Mouse (Mus musculus): ENCODE data around the gene Gm12248. TPM values are rescaled to one million over a fixed set of nuclear protein-coding genes. Genes with fewer than 3 reads are reported as not detected.
A peak's percentile ranks its signal among the peaks of the same experiment; 100 is the strongest.

Gene Gm12248
- polyA plus RNA-seq, 1 experiment from 2014 or later, result not detected

- H3K27me3 ChIP-seq (replicated peaks; ENCODE audit: control insufficient read depth, insufficient read depth, low read length), result no peaks in the 10 kb centered on the region
- peaks cover 70% of the 10 kb centered on the region for H3K36me3 ChIP-seq (ENCODE audit: control insufficient read depth, insufficient read depth)
- H3K4me3 ChIP-seq (ENCODE audit: low read depth, low read length), result no peak overlapping the region
- peak; percentile 86 for TF ChIP-seq CTCF (IDR thresholded peaks at IDR 0.05; ENCODE audit: low read depth)
- no peak for ATAC-seq
- H3K4me2 ChIP-seq (replicated peaks; ENCODE audit: low read depth), result no peak overlapping the region
- WGBS, result 37% methylated on average over 6 of the region's 6 CpGs
- H3K9ac ChIP-seq (ENCODE audit: low read depth, low read length), result no peak overlapping the region
- no peaks in the 10 kb centered on the region for H3K9me3 ChIP-seq (ENCODE audit: control insufficient read depth)
- no peaks in the 10 kb centered on the region for H3K4me1 ChIP-seq (replicated peaks; ENCODE audit: control insufficient read depth, insufficient read depth, low read length)
- H3K27ac ChIP-seq (ENCODE audit: low read depth, low read length), result no peak overlapping the region
Measured at GRCm38 (mm10) chr11:58057455-58057854, 35.5 kb downstream of the Gm12248 start.

- no peak for ATAC-seq
- 74% methylated on average over 4 of the region's 4 CpGs for WGBS
- Histone ChIP-seq H3K36me3 (ENCODE audit: control insufficient read depth, insufficient read depth) (peaks cover 72% of the 10 kb centered on the region), H3K9ac (ENCODE audit: low read depth, low read length) (no peak overlapping the region), H3K4me2 (replicated peaks; ENCODE audit: low read depth) (no peak overlapping the region), H3K4me3 (ENCODE audit: low read depth, low read length) (no peak overlapping the region), H3K27me3 (replicated peaks; ENCODE audit: control insufficient read depth, insufficient read depth, low read length) (no peaks in the 10 kb centered on the region), H3K27ac (ENCODE audit: low read depth, low read length) (no peak overlapping the region), H3K9me3 (ENCODE audit: control insufficient read depth) (no peaks in the 10 kb centered on the region), H3K4me1 (replicated peaks; ENCODE audit: control insufficient read depth, insufficient read depth, low read length) (no peaks in the 10 kb centered on the region)
- TF ChIP-seq CTCF (IDR thresholded peaks at IDR 0.05; ENCODE audit: low read depth), result peak; percentile 40
Measured at GRCm38 (mm10) chr11:58046438-58046837, 46.5 kb downstream of the Gm12248 start.

GRCm38 (mm10) chr11:58042861-58043431, 50.0 kb downstream of the Gm12248 start:
- no peak overlapping the region for H3K4me3 ChIP-seq (ENCODE audit: low read depth, low read length)
- no peak for ATAC-seq
- H3K27me3 ChIP-seq (replicated peaks; ENCODE audit: control insufficient read depth, insufficient read depth, low read length), result no peaks in the 10 kb centered on the region
- WGBS, result 82% methylated on average over 5 of the region's 5 CpGs
- H3K4me1 ChIP-seq (replicated peaks; ENCODE audit: control insufficient read depth, insufficient read depth, low read length), result 0 out of 2 replicates have a peak, but pooled peaks cover under 1% of the 10 kb centered on the region
- no peaks in the 10 kb centered on the region for H3K9me3 ChIP-seq (ENCODE audit: control insufficient read depth)
- H3K9ac ChIP-seq (ENCODE audit: low read depth, low read length), result no peak overlapping the region
- no peak overlapping the region for H3K4me2 ChIP-seq (replicated peaks; ENCODE audit: low read depth)
- peaks cover 41% of the 10 kb centered on the region for H3K36me3 ChIP-seq (ENCODE audit: control insufficient read depth, insufficient read depth)
- no peak overlapping the region for H3K27ac ChIP-seq (ENCODE audit: low read depth, low read length)
- TF ChIP-seq CTCF (IDR thresholded peaks at IDR 0.05; ENCODE audit: low read depth), result no peak

- no peaks in the 10 kb centered on the region for H3K9me3 ChIP-seq (ENCODE audit: control insufficient read depth)
- H3K4me2 ChIP-seq (replicated peaks; ENCODE audit: low read depth), result no peak overlapping the region
- H3K27ac ChIP-seq (ENCODE audit: low read depth, low read length), result no peak overlapping the region
- no peak overlapping the region for H3K9ac ChIP-seq (ENCODE audit: low read depth, low read length)
- H3K36me3 ChIP-seq (ENCODE audit: control insufficient read depth, insufficient read depth), result peaks cover 24% of the 10 kb centered on the region
- peak; percentile 78 for TF ChIP-seq CTCF (IDR thresholded peaks at IDR 0.05; ENCODE audit: low read depth)
- H3K27me3 ChIP-seq (replicated peaks; ENCODE audit: control insufficient read depth, insufficient read depth, low read length), result no peaks in the 10 kb centered on the region
- ATAC-seq, result 0 out of 2 replicates have a peak, but pooled peaks have one; percentile 41
- no peak overlapping the region for H3K4me3 ChIP-seq (ENCODE audit: low read depth, low read length)
- 0 out of 2 replicates have a peak, but pooled peaks cover 3% of the 10 kb centered on the region for H3K4me1 ChIP-seq (replicated peaks; ENCODE audit: control insufficient read depth, insufficient read depth, low read length)
- 45% methylated on average over 1 of the region's 1 CpGs for WGBS
Measured at GRCm38 (mm10) chr11:58039027-58039426, 53.9 kb downstream of the Gm12248 start.

GRCm38 (mm10) chr11:58033635-58034034, 59.3 kb downstream of the Gm12248 start:
- no peak for TF ChIP-seq CTCF (IDR thresholded peaks at IDR 0.05; ENCODE audit: low read depth)
- Histone ChIP-seq H3K4me2 (replicated peaks; ENCODE audit: low read depth) (no peak overlapping the region), H3K9me3 (ENCODE audit: control insufficient read depth) (no peaks in the 10 kb centered on the region), H3K4me1 (replicated peaks; ENCODE audit: control insufficient read depth, insufficient read depth, low read length) (peaks cover 6% of the 10 kb centered on the region), H3K9ac (ENCODE audit: low read depth, low read length) (no peak overlapping the region), H3K27me3 (replicated peaks; ENCODE audit: control insufficient read depth, insufficient read depth, low read length) (no peaks in the 10 kb centered on the region), H3K36me3 (ENCODE audit: control insufficient read depth, insufficient read depth) (no peaks in the 10 kb centered on the region), H3K27ac (ENCODE audit: low read depth, low read length) (no peak overlapping the region), H3K4me3 (ENCODE audit: low read depth, low read length) (no peak overlapping the region)
- WGBS, result 52% methylated on average over 3 of the region's 3 CpGs
- no peak for ATAC-seq

- TF ChIP-seq CTCF (IDR thresholded peaks at IDR 0.05; ENCODE audit: low read depth), result no peak
- H3K4me3 ChIP-seq (ENCODE audit: low read depth, low read length), result no peak overlapping the region
- H3K9ac ChIP-seq (ENCODE audit: low read depth, low read length), result no peak overlapping the region
- H3K9me3 ChIP-seq (ENCODE audit: control insufficient read depth), result no peaks in the 10 kb centered on the region
- H3K36me3 ChIP-seq (ENCODE audit: control insufficient read depth, insufficient read depth), result no peaks in the 10 kb centered on the region
- H3K4me1 ChIP-seq (replicated peaks; ENCODE audit: control insufficient read depth, insufficient read depth, low read length), result peaks cover 9% of the 10 kb centered on the region
- no peak overlapping the region for H3K27ac ChIP-seq (ENCODE audit: low read depth, low read length)
- 68% methylated on average over 6 of the region's 6 CpGs for WGBS
- ATAC-seq, result no peak; the same call in 1 of the 2 replicates
- no peaks in the 10 kb centered on the region for H3K27me3 ChIP-seq (replicated peaks; ENCODE audit: control insufficient read depth, insufficient read depth, low read length)
- H3K4me2 ChIP-seq (replicated peaks; ENCODE audit: low read depth), result no peak overlapping the region
Measured at GRCm38 (mm10) chr11:58031176-58031575, 61.8 kb downstream of the Gm12248 start.
